Mouse (Mus musculus) liver, adult 2 months (tissue): ENCODE results near the gene Phf5a. TPM values are rescaled to one million over a fixed set of nuclear protein-coding genes. Genes with fewer than 3 reads are reported as not detected.

Source experiments
- DNase-seq: peaks from one replicate; pipeline ENCODE4 v3.0.0-alpha.2; 2011; ENCODE audit warnings: low read depth, low spot score; ENCODE audit errors: extremely low read depth
- H3K27ac ChIP-seq: fragments of 200-500 bp; replicated peaks from 2 replicates; pipeline ENCODE4 v1.5.1; 2012; ENCODE audit warnings: low read depth, mild to moderate bottlenecking, control low read depth, inconsistent platforms, low read length; ENCODE audit not compliant: insufficient read depth
- H3K27me3 ChIP-seq: fragments of 200-500 bp; 2 replicates; pipeline ENCODE4 v1.6.1; 2012; ENCODE audit warnings: mild to moderate bottlenecking, moderate library complexity, low read length, inconsistent platforms; ENCODE audit not compliant: control insufficient read depth, insufficient read depth
- H3K36me3 ChIP-seq: fragments of 200-500 bp; 2 replicates; pipeline ENCODE4 v1.6.1; 2012; ENCODE audit warnings: low read length, inconsistent platforms; ENCODE audit not compliant: control insufficient read depth, insufficient read depth
- H3K4me1 ChIP-seq: fragments of 200-500 bp; 2 replicates; pipeline ENCODE4 v1.6.1; 2011; ENCODE audit warnings: low read length; ENCODE audit not compliant: control insufficient read depth, insufficient read depth
- H3K4me3 ChIP-seq: fragments of 200-500 bp; 2 replicates; pipeline ENCODE4 v1.5.1; 2011; ENCODE audit warnings: low read depth, mild to moderate bottlenecking, control low read depth, low read length, moderate library complexity; ENCODE audit not compliant: insufficient read depth
- H3K79me2 ChIP-seq: fragments of 200-500 bp; 2 replicates; pipeline ENCODE4 v1.6.1; 2012; ENCODE audit warnings: inconsistent platforms, mild to moderate bottlenecking, low read length, moderate library complexity; ENCODE audit not compliant: control insufficient read depth, insufficient read depth
- H3K9ac ChIP-seq: fragments of 200-500 bp; 2 replicates; pipeline ENCODE4 v1.6.1; 2012; ENCODE audit warnings: low read depth, mild to moderate bottlenecking, control low read depth, inconsistent platforms, low read length
- CTCF ChIP-seq: fragments of 200-500 bp; IDR thresholded peaks from 2 replicates; pipeline ENCODE4 v1.5.1; 2011; ENCODE audit warnings: low read depth, low read length, control low read depth
- POLR2A ChIP-seq: fragments of 200-500 bp; IDR thresholded peaks from 2 replicates; pipeline ENCODE4 v1.6.1; 2011; ENCODE audit warnings: low read length, control low read depth; ENCODE audit not compliant: insufficient read depth; ENCODE audit errors: extremely low read depth
- WGBS: fragments of 180-500 bp; shearing (Covaris S2); methylation state at CpG from one replicate; pipeline ENCODE4 v1.1.7; 2018; 5-methylcytosine and 5-hydroxymethylcytosine counted together
- polyA plus RNA-seq: library from polyadenylated mRNA; depleted of rRNA; stranded (reverse); fragments of >200 nt; gene quantifications from 2 replicates; pipeline ENCODE4 v1.2.3, GENCODE M21; 2012
- total RNA-seq: library from RNA; depleted of rRNA; stranded (reverse); fragments of >200 nt; gene quantifications from 2 replicates; pipeline ENCODE4 v1.2.3, GENCODE M21; 2014

Phf5a gene
- total and polyA plus RNA-seq, 2 experiments: 12.3 to 28.7 TPM

DNA sequence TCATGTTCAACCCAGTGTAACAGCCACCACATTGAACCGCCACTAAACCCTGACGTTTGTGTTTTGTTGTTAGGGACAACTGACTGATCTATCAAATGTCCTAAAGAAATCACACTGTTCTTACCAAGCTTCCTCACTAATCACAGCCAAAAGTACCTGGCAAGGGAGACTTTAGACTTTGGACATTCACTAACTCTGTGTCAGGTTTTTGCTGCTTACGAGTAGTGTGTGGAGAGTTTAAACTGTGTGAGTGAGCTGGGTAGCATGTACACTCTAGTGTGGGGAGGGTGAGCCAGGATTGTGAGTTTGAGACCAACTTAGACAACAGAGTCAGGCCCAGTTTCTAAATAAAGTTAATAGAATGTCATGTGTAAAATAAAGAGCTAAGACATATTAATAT, 10.6 kb upstream of the Phf5a start:
- Histone ChIP-seq H3K4me1 (peaks cover 44% of the 10 kb centered on the region), H3K79me2 (peaks cover 68% of the 10 kb centered on the region), H3K4me3 (no peak overlapping the region), H3K27me3 (no peaks in the 10 kb centered on the region), H3K9ac (peak overlapping the region; percentile 24; the same call in 1 of the 2 replicates), H3K36me3 (peaks cover 2% of the 10 kb centered on the region; the same call in 1 of the 2 replicates), H3K27ac (peak overlapping the region; percentile 83)
- 24% methylated on average over 3 of the region's 3 CpGs for WGBS
- TF ChIP-seq POLR2A: no peak
- TF ChIP-seq CTCF: no peak
- peak; percentile 98 for DNase-seq

DNA sequence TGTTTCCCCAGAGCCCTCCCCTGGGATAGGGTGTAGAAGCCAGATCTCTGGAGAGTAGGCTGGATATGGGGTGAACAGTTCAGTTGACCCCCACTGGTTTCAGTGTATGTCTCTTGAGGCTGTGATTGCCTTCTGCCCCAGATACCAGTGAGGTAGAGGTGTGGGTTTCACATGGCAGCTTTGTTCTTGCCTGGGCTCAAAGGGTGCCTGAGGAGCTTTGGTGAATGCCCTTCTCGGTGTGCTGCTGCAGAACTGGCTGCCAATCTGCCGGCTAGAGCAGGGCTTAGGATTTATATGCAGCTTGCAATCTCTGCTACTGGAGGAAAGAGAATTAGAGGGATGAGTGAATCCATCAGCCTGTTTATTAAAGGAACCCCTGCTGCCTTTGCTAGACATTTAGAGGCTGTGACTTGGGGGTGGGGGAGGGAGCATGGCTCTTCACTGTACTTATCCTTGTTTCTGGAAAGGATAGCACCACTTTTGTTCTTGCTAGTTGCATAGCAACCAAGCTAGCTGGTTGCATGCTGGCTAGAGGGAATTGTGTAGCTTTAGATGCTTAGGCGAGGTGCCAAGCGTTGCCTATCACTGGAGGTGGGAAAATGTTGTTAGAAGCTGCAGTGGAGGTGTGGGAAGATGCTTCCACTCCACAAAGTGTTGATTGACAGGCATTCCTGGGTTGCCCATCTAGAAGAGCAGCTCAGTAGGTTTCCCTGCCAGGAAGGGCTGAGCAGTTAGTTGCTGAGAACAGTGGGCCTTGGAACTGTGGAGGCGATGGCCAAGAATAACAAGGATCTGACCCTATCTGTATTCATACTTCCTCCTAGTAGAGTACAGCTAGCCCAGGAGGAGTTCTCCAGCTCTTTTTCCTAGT, 8.1 kb upstream of the Phf5a start:
- Histone ChIP-seq H3K79me2 (peaks cover 70% of the 10 kb centered on the region), H3K4me3 (no peak overlapping the region), H3K4me1 (peaks cover 42% of the 10 kb centered on the region), H3K27me3 (no peaks in the 10 kb centered on the region), H3K36me3 (peaks cover 2% of the 10 kb centered on the region; the same call in 1 of the 2 replicates), H3K9ac (no peak overlapping the region), H3K27ac (peak overlapping the region; percentile 42; the same call in 1 of the 2 replicates)
- DNase-seq: no peak
- 54% methylated on average over 5 of the region's 5 CpGs for WGBS
- TF ChIP-seq CTCF (no peak), POLR2A (no peak)

DNA sequence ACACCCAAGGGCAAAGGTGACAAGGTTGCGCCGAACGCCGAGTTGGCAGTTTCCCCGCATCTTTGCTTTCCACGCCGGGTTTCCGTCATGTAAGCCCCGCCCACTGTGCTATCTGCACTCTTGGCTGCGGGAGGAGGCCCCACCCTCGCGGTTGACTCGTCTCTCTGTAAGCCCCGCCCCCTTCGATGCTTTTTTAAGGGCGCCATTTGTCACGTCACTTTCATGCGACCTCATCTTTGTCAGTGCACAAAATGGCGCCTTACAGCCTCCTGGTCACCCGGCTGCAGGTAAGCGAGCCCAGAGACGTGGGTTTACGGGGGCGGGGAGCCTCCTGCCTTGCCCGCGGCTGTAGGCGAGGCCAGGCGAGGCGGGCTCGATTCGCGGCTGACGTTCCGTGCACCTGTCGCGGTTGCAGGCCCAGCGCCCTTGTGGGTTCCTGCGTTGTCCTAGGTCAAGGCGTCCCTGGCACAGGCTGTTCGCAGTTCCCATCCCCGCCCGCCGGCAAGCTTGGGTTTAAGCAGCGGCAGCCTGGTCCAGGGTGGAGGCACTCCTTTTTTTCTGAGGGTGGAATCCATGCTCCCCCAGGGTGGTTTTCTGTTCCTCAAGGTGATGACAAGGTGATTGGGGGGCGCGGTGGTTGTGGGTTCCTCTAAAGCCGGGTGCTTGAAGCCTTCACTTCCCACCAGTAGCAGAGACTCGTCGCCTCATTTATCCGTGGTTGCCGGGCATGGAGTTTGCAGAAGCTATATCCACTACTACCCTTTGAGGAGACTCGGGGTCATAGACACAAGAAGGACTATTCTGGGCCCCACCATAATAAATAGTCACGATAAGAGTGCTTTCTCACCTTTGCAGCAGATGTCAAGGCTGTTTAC, 788 bp upstream of the Phf5a start, which contains the start of gene Aco2:
Gene Aco2 (plus strand): TSS at position 48 of the 875 bp plus-strand sequence.
- Histone ChIP-seq H3K27ac (peak within 1 kb of the TSS; percentile 94), H3K4me3 (peak within 1 kb of the TSS; percentile 96), H3K79me2 (peaks cover 50% of the 10 kb centered on the region), H3K36me3 (peaks cover 24% of the 10 kb centered on the region), H3K9ac (peak within 1 kb of the TSS; percentile 97), H3K27me3 (no peaks in the 10 kb centered on the region), H3K4me1 (peaks cover 14% of the 10 kb centered on the region)
- WGBS: under 1% methylated on average over 53 of the region's 53 CpGs
- TF ChIP-seq POLR2A (peak; percentile 82), CTCF (no peak)
- DNase-seq: no peak

DNA sequence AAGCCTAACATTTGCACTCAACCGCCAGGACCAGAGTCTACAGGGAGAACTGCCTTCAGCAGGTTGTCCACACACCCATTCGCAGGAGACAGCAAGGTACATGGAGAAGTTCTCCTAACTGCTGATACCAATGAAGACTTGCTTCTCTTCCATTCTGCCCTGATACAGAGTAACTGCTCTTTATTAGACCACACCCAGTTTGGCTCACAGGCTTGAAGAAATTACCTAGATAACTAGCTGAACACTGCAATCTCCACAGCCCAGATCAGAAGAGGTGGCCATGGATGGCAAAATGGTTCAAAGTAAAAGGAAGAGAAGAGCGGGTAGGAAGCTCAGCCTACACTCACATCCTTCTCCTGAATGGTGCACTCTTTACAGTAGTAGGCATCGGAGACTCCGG, 1.7 kb downstream of the Phf5a start:
- Histone ChIP-seq H3K36me3 (peaks cover 47% of the 10 kb centered on the region), H3K79me2 (peaks cover 35% of the 10 kb centered on the region), H3K27me3 (no peaks in the 10 kb centered on the region), H3K4me3 (no peak overlapping the region), H3K9ac (no peak overlapping the region), H3K4me1 (peaks cover 6% of the 10 kb centered on the region), H3K27ac (no peak overlapping the region)
- 96% methylated on average over 5 of the region's 5 CpGs for WGBS
- DNase-seq: no peak
- TF ChIP-seq POLR2A: no peak
- no peak for TF ChIP-seq CTCF

GRCm38 (mm10) chr15:81864238-81864637, 7.5 kb downstream of the Phf5a start:
- 97% methylated on average over 7 of the region's 7 CpGs for WGBS
- Histone ChIP-seq H3K4me1 (no peaks in the 10 kb centered on the region), H3K79me2 (peaks cover 2% of the 10 kb centered on the region; the same call in 1 of the 2 replicates), H3K27me3 (no peaks in the 10 kb centered on the region), H3K27ac (no peak overlapping the region), H3K36me3 (peaks cover 40% of the 10 kb centered on the region), H3K4me3 (no peak overlapping the region), H3K9ac (no peak overlapping the region)
- TF ChIP-seq POLR2A: no peak
- DNase-seq: no peak
